Mouse (Mus musculus): ENCODE results near the gene Agap1. TPM values are rescaled to one million over a fixed set of nuclear protein-coding genes. Genes with fewer than 3 reads are reported as not detected.

The Agap1 gene
- polyA plus RNA-seq, 1 experiment from 2014 or later = 28.6 TPM

GRCm38 (mm10) chr1:89524369-89524768 is 69.8 kb downstream of the Agap1 start:
- no peaks in the 10 kb centered on the region for H3K36me3 ChIP-seq (ENCODE audit: control insufficient read depth, insufficient read depth, low read length)
- H3K9ac ChIP-seq (ENCODE audit: low read length) = no peak overlapping the region
- 8% methylated on average over 4 of the region's 4 CpGs for WGBS
- no peak overlapping the region for H3K27ac ChIP-seq (ENCODE audit: low read depth, low read length)
- no peak overlapping the region for H3K4me3 ChIP-seq (ENCODE audit: low read depth, low read length)
- 0 out of 2 replicates have a peak, but pooled peaks cover 2% of the 10 kb centered on the region for H3K27me3 ChIP-seq (replicated peaks; ENCODE audit: control insufficient read depth, insufficient read depth, low read length)
- no peaks in the 10 kb centered on the region for H3K9me3 ChIP-seq (replicated peaks; ENCODE audit: control insufficient read depth, low read length)
- H3K4me1 ChIP-seq (ENCODE audit: control insufficient read depth, insufficient read depth, low read length) = peaks cover 6% of the 10 kb centered on the region; the same call in 1 of the 2 replicates
- peak; percentile 67 for ATAC-seq
- no peak overlapping the region for H3K4me2 ChIP-seq (ENCODE audit: low read length)
- DNase-seq (ENCODE audit: low spot score) = peak; percentile 94

- peaks cover 6% of the 10 kb centered on the region; the same call in 1 of the 2 replicates for H3K4me1 ChIP-seq (ENCODE audit: control insufficient read depth, insufficient read depth, low read length)
Observed at GRCm38 (mm10) chr1:89524998-89525397, 70.4 kb downstream of the Agap1 start.

GRCm38 (mm10) chr1:89525825-89526224 is 71.2 kb downstream of the Agap1 start:
- H3K4me2 ChIP-seq (ENCODE audit: low read length) = no peak overlapping the region
- no peak overlapping the region for H3K9ac ChIP-seq (ENCODE audit: low read length)
- no peak overlapping the region for H3K4me3 ChIP-seq (ENCODE audit: low read depth, low read length)
- no peaks in the 10 kb centered on the region for H3K36me3 ChIP-seq (ENCODE audit: control insufficient read depth, insufficient read depth, low read length)
- ATAC-seq = peak; percentile 43; the same call in 1 of the 2 replicates
- H3K9me3 ChIP-seq (replicated peaks; ENCODE audit: control insufficient read depth, low read length) = no peaks in the 10 kb centered on the region
- H3K27ac ChIP-seq (ENCODE audit: low read depth, low read length) = no peak overlapping the region
- DNase-seq (ENCODE audit: low spot score) = peak; percentile 77
- H3K27me3 ChIP-seq (replicated peaks; ENCODE audit: control insufficient read depth, insufficient read depth, low read length) = no peaks in the 10 kb centered on the region
- WGBS = 32% methylated on average over 13 of the region's 13 CpGs
- peaks cover 6% of the 10 kb centered on the region; the same call in 1 of the 2 replicates for H3K4me1 ChIP-seq (ENCODE audit: control insufficient read depth, insufficient read depth, low read length)

More at GRCm38 (mm10) chr1:89524998-89525397, 70.4 kb downstream of the Agap1 start:
- Histone ChIP-seq H3K9me3 (replicated peaks; ENCODE audit: control insufficient read depth, low read length) (no peaks in the 10 kb centered on the region), H3K36me3 (ENCODE audit: control insufficient read depth, insufficient read depth, low read length) (no peaks in the 10 kb centered on the region), H3K27me3 (replicated peaks; ENCODE audit: control insufficient read depth, insufficient read depth, low read length) (no peaks in the 10 kb centered on the region), H3K9ac (ENCODE audit: low read length) (no peak overlapping the region), H3K4me2 (ENCODE audit: low read length) (no peak overlapping the region), H3K4me3 (ENCODE audit: low read depth, low read length) (no peak overlapping the region), H3K27ac (ENCODE audit: low read depth, low read length) (no peak overlapping the region)
- DNase-seq (ENCODE audit: low spot score) = no peak
- no peak for ATAC-seq
- 80% methylated on average over 4 of the region's 4 CpGs for WGBS

- Histone ChIP-seq H3K27me3 (replicated peaks; ENCODE audit: control insufficient read depth, insufficient read depth, low read length) (no peaks in the 10 kb centered on the region), H3K36me3 (ENCODE audit: control insufficient read depth, insufficient read depth, low read length) (no peaks in the 10 kb centered on the region), H3K4me2 (ENCODE audit: low read length) (no peak overlapping the region), H3K4me1 (ENCODE audit: control insufficient read depth, insufficient read depth, low read length) (no peaks in the 10 kb centered on the region), H3K9ac (ENCODE audit: low read length) (no peak overlapping the region), H3K27ac (ENCODE audit: low read depth, low read length) (no peak overlapping the region), H3K9me3 (replicated peaks; ENCODE audit: control insufficient read depth, low read length) (peaks cover 6% of the 10 kb centered on the region; the same call in 1 of the 2 replicates), H3K4me3 (ENCODE audit: low read depth, low read length) (no peak overlapping the region)
- DNase-seq (ENCODE audit: low spot score) (no peak), ATAC-seq (no peak)
- 83% methylated on average over 17 of the region's 17 CpGs for WGBS
Observed at GRCm38 (mm10) chr1:89528671-89529276, 74.2 kb downstream of the Agap1 start.

GRCm38 (mm10) chr1:89533702-89534101 is 79.1 kb downstream of the Agap1 start:
- no peak overlapping the region for H3K4me3 ChIP-seq (ENCODE audit: low read depth, low read length)
- H3K4me2 ChIP-seq (ENCODE audit: low read length) = no peak overlapping the region
- DNase-seq (ENCODE audit: low spot score) = no peak
- no peak overlapping the region for H3K9ac ChIP-seq (ENCODE audit: low read length)
- peaks cover 6% of the 10 kb centered on the region; the same call in 1 of the 2 replicates for H3K9me3 ChIP-seq (replicated peaks; ENCODE audit: control insufficient read depth, low read length)
- WGBS = 81% methylated on average over 9 of the region's 9 CpGs
- H3K27ac ChIP-seq (ENCODE audit: low read depth, low read length) = no peak overlapping the region
- H3K4me1 ChIP-seq (ENCODE audit: control insufficient read depth, insufficient read depth, low read length) = no peaks in the 10 kb centered on the region
- no peaks in the 10 kb centered on the region for H3K27me3 ChIP-seq (replicated peaks; ENCODE audit: control insufficient read depth, insufficient read depth, low read length)
- no peak for ATAC-seq
- no peaks in the 10 kb centered on the region for H3K36me3 ChIP-seq (ENCODE audit: control insufficient read depth, insufficient read depth, low read length)

GRCm38 (mm10) chr1:89535206-89535605 is 80.6 kb downstream of the Agap1 start:
- Histone ChIP-seq H3K4me2 (ENCODE audit: low read length) (no peak overlapping the region), H3K9me3 (replicated peaks; ENCODE audit: control insufficient read depth, low read length) (peaks cover 6% of the 10 kb centered on the region; the same call in 1 of the 2 replicates), H3K9ac (ENCODE audit: low read length) (no peak overlapping the region), H3K36me3 (ENCODE audit: control insufficient read depth, insufficient read depth, low read length) (no peaks in the 10 kb centered on the region), H3K4me1 (ENCODE audit: control insufficient read depth, insufficient read depth, low read length) (no peaks in the 10 kb centered on the region; the same call in 1 of the 2 replicates), H3K27me3 (replicated peaks; ENCODE audit: control insufficient read depth, insufficient read depth, low read length) (no peaks in the 10 kb centered on the region), H3K4me3 (ENCODE audit: low read depth, low read length) (no peak overlapping the region), H3K27ac (ENCODE audit: low read depth, low read length) (no peak overlapping the region)
- ATAC-seq (no peak), DNase-seq (ENCODE audit: low spot score) (no peak)

- WGBS = 88% methylated on average over 18 of the region's 18 CpGs
- no peak for ATAC-seq
Observed at GRCm38 (mm10) chr1:89538163-89538946, 83.7 kb downstream of the Agap1 start.

GRCm38 (mm10) chr1:89539127-89539526 is 84.5 kb downstream of the Agap1 start:
- 90% methylated on average over 13 of the region's 13 CpGs for WGBS
- no peak overlapping the region for H3K4me3 ChIP-seq (ENCODE audit: low read depth, low read length)
- no peak overlapping the region for H3K4me2 ChIP-seq (ENCODE audit: low read length)
- DNase-seq (ENCODE audit: low spot score) (no peak), ATAC-seq (no peak)
- H3K27me3 ChIP-seq (replicated peaks; ENCODE audit: control insufficient read depth, insufficient read depth, low read length) = no peaks in the 10 kb centered on the region
- H3K27ac ChIP-seq (ENCODE audit: low read depth, low read length) = no peak overlapping the region
- H3K9me3 ChIP-seq (replicated peaks; ENCODE audit: control insufficient read depth, low read length) = no peaks in the 10 kb centered on the region
- H3K4me1 ChIP-seq (ENCODE audit: control insufficient read depth, insufficient read depth, low read length) = peaks cover 19% of the 10 kb centered on the region
- H3K36me3 ChIP-seq (ENCODE audit: control insufficient read depth, insufficient read depth, low read length) = no peaks in the 10 kb centered on the region
- H3K9ac ChIP-seq (ENCODE audit: low read length) = no peak overlapping the region

More at GRCm38 (mm10) chr1:89538163-89538946, 83.7 kb downstream of the Agap1 start:
- no peaks in the 10 kb centered on the region for H3K27me3 ChIP-seq (replicated peaks; ENCODE audit: control insufficient read depth, insufficient read depth, low read length)
- no peak overlapping the region for H3K27ac ChIP-seq (ENCODE audit: low read depth, low read length)
- no peaks in the 10 kb centered on the region for H3K9me3 ChIP-seq (replicated peaks; ENCODE audit: control insufficient read depth, low read length)
- no peak overlapping the region for H3K4me2 ChIP-seq (ENCODE audit: low read length)
- peaks cover 19% of the 10 kb centered on the region for H3K4me1 ChIP-seq (ENCODE audit: control insufficient read depth, insufficient read depth, low read length)
- H3K36me3 ChIP-seq (ENCODE audit: control insufficient read depth, insufficient read depth, low read length) = no peaks in the 10 kb centered on the region
- H3K4me3 ChIP-seq (ENCODE audit: low read depth, low read length) = no peak overlapping the region
- no peak for DNase-seq (ENCODE audit: low spot score)
- no peak overlapping the region for H3K9ac ChIP-seq (ENCODE audit: low read length)

- Histone ChIP-seq H3K4me1 (ENCODE audit: control insufficient read depth, insufficient read depth, low read length) (peaks cover 19% of the 10 kb centered on the region), H3K4me2 (ENCODE audit: low read length) (no peak overlapping the region), H3K4me3 (ENCODE audit: low read depth, low read length) (no peak overlapping the region), H3K9ac (ENCODE audit: low read length) (no peak overlapping the region; the same call in 1 of the 2 replicates), H3K36me3 (ENCODE audit: control insufficient read depth, insufficient read depth, low read length) (no peaks in the 10 kb centered on the region), H3K9me3 (replicated peaks; ENCODE audit: control insufficient read depth, low read length) (no peaks in the 10 kb centered on the region), H3K27ac (ENCODE audit: low read depth, low read length) (no peak overlapping the region; the same call in 1 of the 2 replicates), H3K27me3 (replicated peaks; ENCODE audit: control insufficient read depth, insufficient read depth, low read length) (no peaks in the 10 kb centered on the region)
- 45% methylated on average over 13 of the region's 13 CpGs for WGBS
- DNase-seq (ENCODE audit: low spot score) = no peak
- ATAC-seq = 0 out of 2 replicates have a peak, but pooled peaks have one; percentile 22
Observed at GRCm38 (mm10) chr1:89541151-89541550, 86.5 kb downstream of the Agap1 start.

Data from forebrain, embryonic 14.5 days (tissue).